Mouse (Mus musculus) midbrain, embryonic 13.5 days (tissue): ENCODE measurements around the gene Gm49395. TPM values are rescaled to one million over a fixed set of nuclear protein-coding genes. Genes with fewer than 3 reads are reported as not detected.
A peak's percentile ranks its signal among the peaks of the same experiment; 100 is the strongest.

Experiments used
- ATAC-seq: fragments of 200-750 bp; cut with Nextera tagmentation; 2 replicates; pipeline ENCODE4 v1.8.0; 2017; ENCODE audit warnings: mild to moderate bottlenecking, moderate TSS enrichment, moderate library complexity
- H3K27ac ChIP-seq: fragments of 300-500 bp; sonication (generic); 2 replicates; pipeline ENCODE4 v1.5.1; 2015; ENCODE audit warnings: inconsistent platforms, mild to moderate bottlenecking, moderate library complexity
- H3K27me3 ChIP-seq: fragments of 300-500 bp; sonication (generic); 2 replicates; pipeline ENCODE4 v1.6.1; 2015; ENCODE audit warnings: mild to moderate bottlenecking, inconsistent platforms
- H3K36me3 ChIP-seq: fragments of 300-500 bp; sonication (generic); 2 replicates; pipeline ENCODE4 v1.6.1; 2015; ENCODE audit warnings: mild to moderate bottlenecking, inconsistent platforms
- H3K4me1 ChIP-seq: fragments of 300-500 bp; sonication (generic); replicated peaks from 2 replicates; pipeline ENCODE4 v1.6.1; 2015; ENCODE audit warnings: inconsistent platforms
- H3K4me2 ChIP-seq: fragments of 300-500 bp; sonication (generic); replicated peaks from 2 replicates; pipeline ENCODE4 v1.6.1; 2015; ENCODE audit warnings: moderate library complexity, mild to moderate bottlenecking, inconsistent platforms
- H3K4me3 ChIP-seq: fragments of 300-500 bp; sonication (generic); replicated peaks from 2 replicates; pipeline ENCODE4 v1.5.1; 2015; ENCODE audit warnings: mild to moderate bottlenecking, inconsistent platforms
- H3K9ac ChIP-seq: fragments of 300-500 bp; sonication (generic); replicated peaks from 2 replicates; pipeline ENCODE4 v1.6.1; 2015; ENCODE audit warnings: mild to moderate bottlenecking, inconsistent platforms
- H3K9me3 ChIP-seq: fragments of 300-500 bp; sonication (generic); 2 replicates; pipeline ENCODE4 v1.6.1; 2016; ENCODE audit warnings: mild to moderate bottlenecking, inconsistent platforms
- WGBS: fragments of 180-500 bp; shearing (Covaris S2); methylation state at CpG from one replicate; pipeline ENCODE4 v1.1.7; 2015; 5-methylcytosine and 5-hydroxymethylcytosine counted together
- polyA plus RNA-seq: library from polyadenylated mRNA; unstranded; fragments of >200 nt; fragmentation: Nextera tagmentation; extraction: Ambion mirVana; gene quantifications from 2 replicates; pipeline ENCODE4 v1.2.1, GENCODE M21; 2015

Gm49395 gene
- polyA plus RNA-seq, 1 experiment from 2014 or later = 3.0 TPM

DNA sequence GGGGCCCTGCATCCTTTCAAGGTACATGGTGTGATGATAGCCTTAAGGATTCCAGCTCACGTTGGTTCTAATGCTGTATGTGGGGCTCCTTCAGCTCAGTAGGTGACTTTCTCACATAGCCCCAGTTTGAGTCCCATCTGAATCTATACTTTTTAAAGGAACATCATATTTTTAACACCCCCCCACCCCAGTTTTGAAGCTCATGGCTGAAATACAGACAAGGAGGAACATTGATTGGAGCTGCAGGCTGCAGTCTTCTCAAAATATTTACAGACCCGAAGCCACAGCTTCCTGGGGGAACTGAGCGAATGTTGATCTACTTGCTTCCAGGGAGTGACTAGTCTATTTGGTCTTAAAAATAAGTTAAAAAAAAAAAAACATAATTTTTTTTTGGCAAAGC lies 98.9 kb downstream of the Gm49395 start:
- Histone ChIP-seq H3K36me3 (no peaks in the 10 kb centered on the region), H3K27ac (no peak overlapping the region), H3K4me3 (no peak overlapping the region), H3K9me3 (no peaks in the 10 kb centered on the region), H3K4me2 (no peak overlapping the region), H3K9ac (no peak overlapping the region), H3K4me1 (peaks cover 9% of the 10 kb centered on the region), H3K27me3 (no peaks in the 10 kb centered on the region)
- ATAC-seq = no peak
- 91% methylated on average over 3 of the region's 3 CpGs for WGBS

DNA sequence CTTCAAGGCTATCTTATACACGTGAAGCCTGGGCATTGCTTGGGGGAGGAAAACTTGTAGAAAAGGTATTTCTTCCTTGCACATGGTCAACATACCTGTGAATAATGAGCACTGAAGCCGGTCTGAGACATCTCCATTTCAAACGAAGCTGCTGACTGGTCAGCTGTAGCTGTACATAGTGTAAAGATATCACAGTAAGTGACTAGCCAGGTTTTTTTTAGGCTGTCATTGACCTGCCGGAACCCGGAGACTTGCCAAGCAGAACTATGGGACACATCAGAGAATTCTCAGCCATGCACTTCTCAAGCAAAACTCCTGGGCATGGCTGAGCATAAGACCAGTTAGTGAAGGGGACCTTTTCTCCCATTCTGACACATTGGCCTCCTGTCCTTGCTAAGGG lies 99.6 kb downstream of the Gm49395 start:
- Histone ChIP-seq H3K9me3 (no peaks in the 10 kb centered on the region), H3K4me3 (no peak overlapping the region), H3K9ac (no peak overlapping the region), H3K36me3 (no peaks in the 10 kb centered on the region), H3K27me3 (no peaks in the 10 kb centered on the region), H3K4me2 (no peak overlapping the region), H3K27ac (no peak overlapping the region), H3K4me1 (peaks cover 9% of the 10 kb centered on the region)
- no peak for ATAC-seq
- WGBS = 91% methylated on average over 5 of the region's 5 CpGs

DNA sequence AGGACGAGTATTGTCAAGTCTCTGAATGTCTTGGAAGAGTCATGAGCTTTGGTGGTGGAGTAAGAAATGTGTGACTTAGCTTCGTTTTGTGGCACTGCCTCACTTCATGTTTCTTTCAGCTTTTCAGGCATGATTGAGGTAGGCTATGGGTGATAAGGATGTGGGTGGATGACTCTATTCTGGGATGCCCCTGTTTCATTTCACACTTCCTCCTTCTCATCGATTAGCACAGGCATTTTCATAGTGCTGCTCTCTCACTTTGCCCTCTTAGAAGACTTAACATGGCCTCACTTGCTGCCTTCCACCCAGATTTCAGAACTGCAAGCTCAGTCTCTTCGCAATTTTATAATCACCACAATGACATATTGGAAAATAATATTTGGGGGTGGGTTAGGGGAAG lies 102.1 kb downstream of the Gm49395 start:
- H3K27me3 ChIP-seq = no peaks in the 10 kb centered on the region
- no peak for ATAC-seq

DNA sequence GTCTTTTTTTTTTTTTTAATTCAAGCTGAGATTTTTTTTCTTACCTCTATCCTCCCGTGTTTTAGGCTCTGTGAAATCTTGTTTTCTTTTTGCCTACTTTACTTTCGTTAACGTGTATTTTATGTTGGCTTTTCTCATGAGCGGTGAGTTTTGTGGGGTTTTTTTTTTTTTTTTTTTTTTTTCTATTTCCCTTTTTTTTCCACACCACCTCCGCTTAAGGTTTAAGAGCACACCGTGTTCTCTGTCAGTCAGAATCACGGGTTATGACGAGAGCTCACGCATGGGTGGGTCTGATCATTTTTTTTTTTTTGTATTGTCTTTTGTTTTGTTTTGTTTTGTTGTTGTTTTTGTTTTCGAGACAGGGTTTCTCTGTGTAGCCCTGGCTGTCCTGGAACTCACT lies 103.6 kb downstream of the Gm49395 start:
- WGBS = 94% methylated on average over 10 of the region's 10 CpGs
- Histone ChIP-seq H3K27me3 (no peaks in the 10 kb centered on the region), H3K36me3 (no peaks in the 10 kb centered on the region), H3K4me1 (no peaks in the 10 kb centered on the region), H3K4me3 (no peak overlapping the region), H3K27ac (no peak overlapping the region), H3K4me2 (no peak overlapping the region), H3K9me3 (no peaks in the 10 kb centered on the region), H3K9ac (no peak overlapping the region)
- ATAC-seq = no peak

More for the DNA sequence above, 102.1 kb downstream of the Gm49395 start:
- no peak overlapping the region for H3K4me3 ChIP-seq
- H3K9me3 ChIP-seq = no peaks in the 10 kb centered on the region
- no peak overlapping the region for H3K9ac ChIP-seq
- 88% methylated on average over 4 of the region's 4 CpGs for WGBS
- no peak overlapping the region for H3K27ac ChIP-seq
- H3K36me3 ChIP-seq = no peaks in the 10 kb centered on the region
- H3K4me2 ChIP-seq = no peak overlapping the region
- H3K4me1 ChIP-seq = no peaks in the 10 kb centered on the region

DNA sequence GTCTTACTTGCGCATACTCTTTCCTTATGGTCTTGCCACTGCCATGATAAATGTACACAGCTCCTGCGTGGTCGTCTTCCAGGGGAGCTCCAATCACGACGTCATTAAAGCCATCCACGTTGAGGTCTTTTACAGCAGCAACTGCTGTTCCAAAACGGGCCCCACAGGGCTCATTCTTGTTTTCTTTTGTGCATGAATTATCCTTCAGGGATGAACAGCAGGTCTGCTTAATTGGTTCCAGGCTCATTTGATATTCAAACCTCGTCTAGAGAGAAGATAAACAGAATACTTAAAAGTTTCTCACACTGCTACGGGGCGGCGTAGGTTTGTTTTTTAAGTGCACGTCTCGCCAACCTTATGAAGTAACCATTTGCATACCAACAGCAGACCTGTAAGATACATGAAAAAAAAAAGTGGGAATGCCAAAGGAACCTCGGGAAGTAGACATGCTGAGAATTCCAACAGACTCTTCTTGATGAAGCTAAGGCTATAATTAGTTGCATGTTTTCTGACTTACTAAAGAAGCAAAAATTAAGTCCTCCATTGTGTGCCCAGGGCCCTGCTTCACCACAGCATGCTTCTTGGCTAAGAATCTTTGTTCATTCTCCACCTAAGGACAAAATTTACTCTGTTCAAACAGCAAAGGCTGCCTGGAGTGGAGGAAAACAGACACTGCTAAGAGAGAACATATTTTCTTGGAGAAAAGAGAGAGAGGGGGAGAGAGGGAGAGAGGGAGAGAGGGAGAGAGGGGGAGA lies 109.3 kb downstream of the Gm49395 start:
- no peak overlapping the region for H3K4me3 ChIP-seq
- no peaks in the 10 kb centered on the region for H3K9me3 ChIP-seq
- no peaks in the 10 kb centered on the region for H3K36me3 ChIP-seq
- H3K27me3 ChIP-seq = no peaks in the 10 kb centered on the region
- ATAC-seq = peak; percentile 81
- WGBS = 35% methylated on average over 14 of the region's 14 CpGs
- no peak overlapping the region for H3K27ac ChIP-seq
- peaks cover 6% of the 10 kb centered on the region for H3K4me1 ChIP-seq
- no peak overlapping the region for H3K9ac ChIP-seq
- no peak overlapping the region for H3K4me2 ChIP-seq

DNA sequence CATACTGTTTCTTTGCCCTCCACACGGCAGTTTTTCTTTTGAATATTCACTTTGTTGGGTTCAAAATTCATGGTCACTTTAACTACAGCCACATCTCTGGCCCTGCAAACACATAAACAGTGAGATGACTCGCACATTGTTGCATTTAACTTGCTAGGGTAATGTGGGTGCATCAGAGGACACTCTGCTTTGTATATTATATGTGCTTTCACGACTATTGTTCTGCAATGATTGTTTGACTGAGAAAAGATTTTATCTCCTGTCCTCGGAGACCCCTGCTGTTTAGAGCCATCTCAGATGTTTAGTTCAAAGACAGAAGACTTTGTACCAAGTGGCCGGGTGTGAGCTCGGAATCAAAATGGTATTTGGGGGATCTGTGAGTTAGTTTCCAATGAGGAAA lies 114.1 kb downstream of the Gm49395 start:
- WGBS = 66% methylated on average over 6 of the region's 6 CpGs
- no peaks in the 10 kb centered on the region for H3K27me3 ChIP-seq
- no peak for ATAC-seq
- H3K27ac ChIP-seq = no peak overlapping the region
- no peak overlapping the region for H3K4me2 ChIP-seq
- peaks cover 6% of the 10 kb centered on the region for H3K4me1 ChIP-seq
- H3K9me3 ChIP-seq = no peaks in the 10 kb centered on the region
- H3K36me3 ChIP-seq = no peaks in the 10 kb centered on the region
- no peak overlapping the region for H3K4me3 ChIP-seq
- no peak overlapping the region for H3K9ac ChIP-seq

DNA sequence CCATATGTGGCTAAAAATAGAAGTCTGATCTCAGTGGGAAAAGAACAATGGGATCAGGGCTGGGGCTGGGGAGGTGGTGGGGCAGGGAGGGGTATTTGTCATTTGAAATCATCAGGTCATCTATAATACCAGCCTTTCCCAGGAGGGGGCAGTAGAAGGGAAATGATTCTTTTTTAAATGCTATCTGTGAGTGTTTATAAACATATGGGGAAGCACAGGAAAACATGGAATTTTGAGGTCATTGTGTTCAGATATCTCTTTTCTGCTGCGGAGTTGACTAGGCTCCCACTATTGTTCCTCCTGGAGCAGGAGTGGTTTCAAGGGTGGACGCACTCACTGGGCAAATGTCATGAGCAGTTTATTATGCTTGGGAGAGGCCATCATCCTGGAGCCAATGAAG lies 114.6 kb downstream of the Gm49395 start:
- Histone ChIP-seq H3K4me1 (peaks cover 4% of the 10 kb centered on the region), H3K4me2 (no peak overlapping the region), H3K27ac (no peak overlapping the region), H3K4me3 (no peak overlapping the region), H3K9ac (no peak overlapping the region), H3K27me3 (no peaks in the 10 kb centered on the region), H3K36me3 (no peaks in the 10 kb centered on the region), H3K9me3 (no peaks in the 10 kb centered on the region)
- 69% methylated on average over 2 of the region's 2 CpGs for WGBS
- no peak for ATAC-seq

Other genes with a start within 250 kb of the Gm49395 start
- gene Itga2, start 169.8 kb downstream of the Gm49395 start, polyA plus RNA-seq = 1.6 and 2.3 TPM in 2 replicates
- 4.4 and 5.0 TPM in 2 replicates for gene Pelo, start 11.7 kb downstream of the Gm49395 start, polyA plus RNA-seq
- gene Itga1, start within 50 bp of the Gm49395 start, polyA plus RNA-seq = 5.6 and 6.4 TPM in 2 replicates